Mouse (Mus musculus) stomach, postnatal 0 days (tissue): ENCODE measurements around the gene Dedd2.

Experiments used
- CTCF ChIP-seq: IDR thresholded peaks from 2 replicates; pipeline ENCODE4 v1.5.1; 2016; ENCODE audit warnings: antibody characterized with exemption, low read depth, mild to moderate bottlenecking, moderate library complexity
- EP300 ChIP-seq: optimal IDR thresholded peaks from 2 replicates; pipeline ENCODE3; 2016; ENCODE audit warnings: antibody characterized with exemption

DNA sequence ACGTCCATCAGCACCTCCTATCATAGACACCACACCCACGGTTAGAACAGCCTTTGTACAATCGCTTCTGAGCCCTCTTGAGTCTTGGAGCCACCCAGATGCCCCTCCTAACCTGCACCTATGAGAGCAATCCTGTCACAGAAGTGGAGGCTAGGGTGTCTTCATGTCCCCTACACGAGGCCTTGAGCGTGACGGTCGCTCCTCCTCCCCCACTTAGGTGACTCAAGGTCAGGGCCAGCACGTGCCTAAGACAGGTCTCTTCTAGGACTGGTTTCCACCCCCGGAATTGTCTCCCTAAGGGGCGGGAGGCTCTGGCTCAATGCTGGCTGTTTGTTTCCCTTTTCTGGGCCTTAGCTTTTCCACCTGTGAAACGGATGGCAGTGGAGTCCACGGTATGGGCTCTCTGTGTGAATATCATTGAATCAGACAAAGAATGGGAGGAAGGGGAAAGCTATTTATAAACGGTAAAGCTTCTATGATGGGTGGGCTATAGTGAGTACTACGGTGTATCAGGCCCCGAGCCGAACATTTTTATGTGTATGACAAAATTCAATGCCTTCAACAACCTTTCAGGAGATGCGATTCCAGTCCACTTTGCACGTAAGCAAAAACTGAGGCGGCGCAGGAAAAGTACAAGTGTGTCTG is at the start of gene Dedd2:
- no peak for TF ChIP-seq CTCF
- no peak for TF ChIP-seq EP300
